Mouse (Mus musculus): ENCODE data around the gene Pabpn1.

- no peak for TF ChIP-seq CTCF (IDR thresholded peaks at IDR 0.05; ENCODE audit: low read depth)
- TF ChIP-seq EP300 (IDR thresholded peaks at IDR 0.05; ENCODE audit: low read depth): no peak
Observed at GRCm38 (mm10) chr14:54894296-54895151, 2.2 kb downstream of the Pabpn1 start.
